ENCODE assay signal across 26 mouse cellular contexts in the genomic region with DNA sequence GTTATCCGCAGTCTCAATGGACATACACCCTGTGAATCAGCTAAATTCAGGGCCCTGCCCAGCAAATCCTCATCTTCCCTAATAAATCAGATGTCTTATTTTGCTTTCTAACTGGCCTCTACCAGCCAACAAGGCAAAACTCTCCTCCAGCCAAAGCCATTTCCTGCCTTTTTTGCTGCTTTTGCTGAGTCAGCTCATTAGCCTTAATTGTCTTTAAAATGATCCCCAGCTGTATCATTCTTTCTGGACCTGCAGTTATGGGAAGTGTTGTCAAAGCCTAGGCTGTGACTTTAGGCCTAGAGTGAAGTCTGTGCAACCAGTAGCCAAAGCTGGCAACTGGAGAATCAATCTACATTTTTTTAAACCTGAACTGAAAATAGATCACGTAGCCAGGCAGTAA.
DNase-seq lines count a peak whose midpoint lies in the region; ATAC-seq and TF ChIP-seq lines count a peak whose summit lies in the region.
"Had no signal": no experiment of that assay in that cellular context is flagged by ENCODE, and none has a peak within 500 bp of the region (broad histone marks: within the 10 kb centered on the region; RNA-seq: fewer than 3 reads in every experiment).

No protein-coding gene starts in this region.

- no peak for TF ChIP-seq CTCF in MEL (IDR thresholded peaks at IDR 0.05 in 2 of 3, conservative IDR thresholded peaks at IDR 0.05 in 1 of 3; ENCODE audit: control insufficient read depth in 1 of 3, insufficient read depth in 1 of 3, low read depth in 2 of 3, low read length in 3 of 3, poor library complexity in 1 of 3, severe bottlenecking in 1 of 3)

- H3K9ac ChIP-seq in heart, embryonic 12.5 days = no peak overlapping the region
- no peak overlapping the region for H3K9ac ChIP-seq in MEL (ENCODE audit: control insufficient read depth, low read depth, low read length, poor library complexity, severe bottlenecking)
- no peak overlapping the region for H3K9ac ChIP-seq in midbrain, embryonic 15.5 days
- H3K9ac ChIP-seq: embryonic facial prominence, embryonic 13.5 days; embryonic facial prominence, embryonic 15.5 days; forebrain, embryonic 12.5 days had no signal

- WGBS in heart, embryonic 10.5 days = 85% methylated on average over 2 of the region's 2 CpGs
- WGBS in heart, embryonic 12.5 days = 87% methylated on average over 2 of the region's 2 CpGs
- WGBS in midbrain, embryonic 15.5 days = 94% methylated on average over 2 of the region's 2 CpGs

- TF ChIP-seq RAD21 in MEL (IDR thresholded peaks at IDR 0.05; ENCODE audit: low read depth, low read length) = no peak

- DNase-seq in heart, embryonic 10.5 days (ENCODE audit: low spot score) = peak; percentile 43
- DNase-seq in testis, postnatal 14 days (ENCODE audit: low spot score) = peak; percentile 1
- DNase-seq in testis, postnatal 10 days (ENCODE audit: low spot score) = no peak
- DNase-seq in MEL (ENCODE audit: low read depth, low spot score) = no peak
- DNase-seq in spleen, adult 18-20 months = no peak
- DNase-seq: adrenal gland, adult 8-10 months; adrenal gland, postnatal 14 days; adrenal gland, postnatal 36 days; B cell, adult 2 months; cerebellum, adult 11-12 months; cerebellum, adult 2 months; cerebellum, adult 9-10 months; cerebellum, postnatal 10 days; cerebellum, postnatal 25 days had no signal

- H3K27me3 ChIP-seq in heart, embryonic 10.5 days (ENCODE audit: insufficient read depth, poor library complexity, severe bottlenecking) = no peaks in the 10 kb centered on the region
- no peaks in the 10 kb centered on the region for H3K27me3 ChIP-seq in heart, embryonic 12.5 days (replicated peaks)
- no peaks in the 10 kb centered on the region for H3K27me3 ChIP-seq in MEL (ENCODE audit: control insufficient read depth in 1 of 2, insufficient read depth in 2 of 2, low read length in 2 of 2)
- H3K27me3 ChIP-seq in midbrain, embryonic 15.5 days (replicated peaks) = no peaks in the 10 kb centered on the region
- H3K27me3 ChIP-seq: embryonic facial prominence, embryonic 13.5 days; embryonic facial prominence, embryonic 15.5 days; forebrain, embryonic 12.5 days had no signal

- no peaks in the 10 kb centered on the region for H3K4me1 ChIP-seq in heart, embryonic 10.5 days
- no peaks in the 10 kb centered on the region for H3K4me1 ChIP-seq in heart, embryonic 12.5 days (replicated peaks)
- no peaks in the 10 kb centered on the region for H3K4me1 ChIP-seq in MEL (ENCODE audit: control insufficient read depth in 1 of 2, insufficient read depth in 2 of 2, low read length in 2 of 2)
- no peaks in the 10 kb centered on the region for H3K4me1 ChIP-seq in midbrain, embryonic 15.5 days
- H3K4me1 ChIP-seq: embryonic facial prominence, embryonic 13.5 days; embryonic facial prominence, embryonic 15.5 days; forebrain, embryonic 10.5 days had no signal

- H3K36me3 ChIP-seq in heart, embryonic 10.5 days = no peaks in the 10 kb centered on the region
- no peaks in the 10 kb centered on the region for H3K36me3 ChIP-seq in heart, embryonic 12.5 days
- H3K36me3 ChIP-seq in MEL (ENCODE audit: control insufficient read depth in 1 of 2, insufficient read depth in 2 of 2, low read length in 2 of 2) = no peaks in the 10 kb centered on the region
- no peaks in the 10 kb centered on the region for H3K36me3 ChIP-seq in midbrain, embryonic 15.5 days (replicated peaks)
- H3K36me3 ChIP-seq: embryonic facial prominence, embryonic 13.5 days; embryonic facial prominence, embryonic 15.5 days; forebrain, embryonic 10.5 days; forebrain, embryonic 12.5 days; G1E had no signal

- H3K27ac ChIP-seq in heart, embryonic 10.5 days = no peak overlapping the region
- H3K27ac ChIP-seq in heart, embryonic 12.5 days (ENCODE audit: poor library complexity, severe bottlenecking) = no peak overlapping the region
- no peak overlapping the region for H3K27ac ChIP-seq in MEL (ENCODE audit: control insufficient read depth, low read depth, low read length)
- no peak overlapping the region for H3K27ac ChIP-seq in midbrain, embryonic 15.5 days
- H3K27ac ChIP-seq: embryonic facial prominence, embryonic 13.5 days; embryonic facial prominence, embryonic 15.5 days; forebrain, embryonic 10.5 days; forebrain, embryonic 12.5 days had no signal

- H3K79me2 ChIP-seq in MEL (ENCODE audit: control insufficient read depth, insufficient read depth, low read length, poor library complexity) = no peaks in the 10 kb centered on the region

- ATAC-seq in heart, embryonic 12.5 days (ENCODE audit: insufficient number of reproducible peaks, low FRiP score) = no peak
- ATAC-seq in midbrain, embryonic 15.5 days (replicated peaks) = no peak
- ATAC-seq: activated CD4-positive, CD25-positive, alpha-beta regulatory T cell, adult 4 months; CD4-positive, CD25-positive, alpha-beta regulatory T cell, adult 4 months; forebrain, embryonic 14.5 days; forebrain, embryonic 16.5 days had no signal

- H3K4me2 ChIP-seq in heart, embryonic 12.5 days = no peak overlapping the region
- H3K4me2 ChIP-seq in midbrain, embryonic 15.5 days = no peak overlapping the region
- H3K4me2 ChIP-seq: embryonic facial prominence, embryonic 13.5 days; embryonic facial prominence, embryonic 15.5 days; forebrain, embryonic 12.5 days had no signal

- H3K9me3 ChIP-seq in heart, embryonic 10.5 days = no peaks in the 10 kb centered on the region
- peaks cover 9% of the 10 kb centered on the region for H3K9me3 ChIP-seq in heart, embryonic 12.5 days (replicated peaks)
- H3K9me3 ChIP-seq in MEL (replicated peaks; ENCODE audit: insufficient read depth, low read length) = no peaks in the 10 kb centered on the region
- H3K9me3 ChIP-seq in midbrain, embryonic 15.5 days = no peaks in the 10 kb centered on the region
- H3K9me3 ChIP-seq: embryonic facial prominence, embryonic 13.5 days; forebrain, embryonic 10.5 days; forebrain, embryonic 12.5 days had no signal

- no peak for TF ChIP-seq EP300 in MEL (IDR thresholded peaks at IDR 0.05; ENCODE audit: low read depth in 1 of 2, low read length in 2 of 2)

- TF ChIP-seq POLR2A in MEL (IDR thresholded peaks at IDR 0.05; ENCODE audit: control insufficient read depth in 1 of 2, insufficient read depth in 1 of 2, low read depth in 1 of 2, low read length in 2 of 2, poor library complexity in 1 of 2) = no peak

- no peak overlapping the region for H3K4me3 ChIP-seq in heart, embryonic 10.5 days
- H3K4me3 ChIP-seq in heart, embryonic 12.5 days = no peak overlapping the region
- H3K4me3 ChIP-seq in MEL (ENCODE audit: control insufficient read depth in 1 of 2, insufficient read depth in 1 of 2, low read depth in 2 of 2, low read length in 2 of 2) = no peak overlapping the region
- no peak overlapping the region for H3K4me3 ChIP-seq in midbrain, embryonic 15.5 days
- H3K4me3 ChIP-seq: embryonic facial prominence, embryonic 13.5 days; embryonic facial prominence, embryonic 15.5 days; erythroblast, embryonic 14.5 days; forebrain, embryonic 10.5 days; forebrain, embryonic 12.5 days had no signal

TF ChIP-seq in MEL, 35 proteins besides CTCF, POLR2A, EP300 and RAD21:
- TF ChIP-seq MAFK (IDR thresholded peaks at IDR 0.05; ENCODE audit: borderline replicate concordance, low read depth, low read length) (peak; percentile 47; the same call in 1 of the 2 replicates), CHD2 (IDR thresholded peaks at IDR 0.05; ENCODE audit: low read length) (no peak)

Comparison
In these comparisons a context has a peak if more than half of its experiments do, and no peak if none do; other contexts are left out.
1. DNase-seq: peak in heart, embryonic 10.5 days (single experiment) and testis, postnatal 14 days (single experiment); none in testis, postnatal 10 days (single experiment), MEL (single experiment) and spleen, adult 18-20 months (0 of 2).